In genomic region chr1:130462867-130463266, GRCm38 (mm10) we compare ENCODE assay signal across 9 mouse cellular contexts. TPM values are rescaled to one million over a fixed set of nuclear protein-coding genes. Genes with fewer than 3 reads are reported as not detected.
DNase-seq lines count a peak whose midpoint lies in the region; ATAC-seq and TF ChIP-seq lines count a peak whose summit lies in the region.
"Had no signal": no experiment of that assay in that cellular context is flagged by ENCODE, and none has a peak within 500 bp of the region (broad histone marks: within the 10 kb centered on the region; RNA-seq: fewer than 3 reads in every experiment).

No protein-coding gene starts in this region.

- DNase-seq in kidney, postnatal 0 days (ENCODE audit: low spot score), result peak; percentile 46
- no peak for DNase-seq in kidney, postnatal 4 days
- DNase-seq in R1 (ENCODE audit: low read depth, low spot score), result peak; percentile 91
- no peak for DNase-seq in embryonic facial prominence, embryonic 14.5 days (ENCODE audit: low spot score)
- no peak for DNase-seq in limb, embryonic 11.5 days (ENCODE audit: low spot score)
- DNase-seq in left cerebral cortex, postnatal 4 days, result no peak
- no peak for DNase-seq in natural killer cell, adult 2 months (ENCODE audit: low spot score in 2 of 2)

- H3K9me3 ChIP-seq in kidney, postnatal 0 days (replicated peaks; ENCODE audit: low read length), result no peaks in the 10 kb centered on the region
- H3K9me3 ChIP-seq in embryonic facial prominence, embryonic 14.5 days (ENCODE audit: control insufficient read depth, low read length), result no peaks in the 10 kb centered on the region
- no peaks in the 10 kb centered on the region for H3K9me3 ChIP-seq in limb, embryonic 11.5 days (ENCODE audit: control insufficient read depth, low read length)

- WGBS in kidney, postnatal 0 days, result 8% methylated on average over 4 of the region's 4 CpGs
- 10% methylated on average over 3 of the region's 4 CpGs for WGBS in embryonic facial prominence, embryonic 14.5 days
- WGBS in limb, embryonic 11.5 days, result 17% methylated on average over 4 of the region's 4 CpGs
- 5% methylated on average over 4 of the region's 4 CpGs for WGBS in small intestine, adult 2 months

- intact Hi-C loops in left cerebral cortex, postnatal 4 days (cut with DNase I), result no loop called here

- H3K27ac ChIP-seq in kidney, postnatal 0 days, result no peak overlapping the region
- H3K27ac ChIP-seq in embryonic facial prominence, embryonic 14.5 days (replicated peaks; ENCODE audit: low read depth, low read length), result no peak overlapping the region
- no peak overlapping the region for H3K27ac ChIP-seq in limb, embryonic 11.5 days (replicated peaks; ENCODE audit: low read depth, low read length)
- H3K27ac ChIP-seq in small intestine, adult 2 months (ENCODE audit: insufficient read depth, low read depth, low read length), result peak overlapping the region; percentile 17; the same call in 1 of the 2 replicates

- peak overlapping the region; percentile 91 for H3K4me2 ChIP-seq in kidney, postnatal 0 days (ENCODE audit: low read length)
- H3K4me2 ChIP-seq in embryonic facial prominence, embryonic 14.5 days (ENCODE audit: low read depth, low read length), result peak overlapping the region; percentile 86
- peak overlapping the region; percentile 71 for H3K4me2 ChIP-seq in limb, embryonic 11.5 days (ENCODE audit: low read depth, severe bottlenecking)

- no peaks in the 10 kb centered on the region for H3K27me3 ChIP-seq in kidney, postnatal 0 days (ENCODE audit: insufficient read depth, low read length)
- no peaks in the 10 kb centered on the region for H3K27me3 ChIP-seq in embryonic facial prominence, embryonic 14.5 days (replicated peaks; ENCODE audit: control insufficient read depth, insufficient read depth, low read length)
- no peaks in the 10 kb centered on the region for H3K27me3 ChIP-seq in limb, embryonic 11.5 days (ENCODE audit: control insufficient read depth, insufficient read depth, low read length)
- H3K27me3 ChIP-seq in small intestine, adult 2 months (ENCODE audit: control insufficient read depth, insufficient read depth, low read length), result no peaks in the 10 kb centered on the region

- TF ChIP-seq POLR2A in small intestine, adult 2 months (IDR thresholded peaks at IDR 0.05; ENCODE audit: low read depth, low read length), result no peak

- peak overlapping the region; percentile 62 for H3K4me3 ChIP-seq in kidney, postnatal 0 days (replicated peaks; ENCODE audit: low read depth, low read length)
- H3K4me3 ChIP-seq in embryonic facial prominence, embryonic 14.5 days (ENCODE audit: low read depth, low read length), result peak overlapping the region; percentile 57
- peak overlapping the region; percentile 49 for H3K4me3 ChIP-seq in limb, embryonic 11.5 days (ENCODE audit: low read depth, low read length)
- peak overlapping the region; percentile 84 for H3K4me3 ChIP-seq in small intestine, adult 2 months (ENCODE audit: low read depth, low read length)

- H3K9ac ChIP-seq in kidney, postnatal 0 days (ENCODE audit: low read depth, low read length), result peak overlapping the region; percentile 36
- H3K9ac ChIP-seq in embryonic facial prominence, embryonic 14.5 days (ENCODE audit: low read depth, low read length), result peak overlapping the region; percentile 60
- H3K9ac ChIP-seq in limb, embryonic 11.5 days (ENCODE audit: low read length), result no peak overlapping the region; the same call in none of the 2 replicates

- H3K36me3 ChIP-seq in kidney, postnatal 0 days (ENCODE audit: insufficient read depth, low read length), result no peaks in the 10 kb centered on the region
- no peaks in the 10 kb centered on the region for H3K36me3 ChIP-seq in embryonic facial prominence, embryonic 14.5 days (ENCODE audit: control insufficient read depth, insufficient read depth, low read length)
- no peaks in the 10 kb centered on the region for H3K36me3 ChIP-seq in limb, embryonic 11.5 days (ENCODE audit: control insufficient read depth, insufficient read depth, low read length)
- peaks cover 1% of the 10 kb centered on the region; the same call in 1 of the 2 replicates for H3K36me3 ChIP-seq in small intestine, adult 2 months (ENCODE audit: control insufficient read depth, insufficient read depth, low read length)

- H3K4me1 ChIP-seq in kidney, postnatal 0 days (replicated peaks; ENCODE audit: insufficient read depth, low read length), result no peaks in the 10 kb centered on the region
- H3K4me1 ChIP-seq in embryonic facial prominence, embryonic 14.5 days (ENCODE audit: control insufficient read depth, insufficient read depth, low read length), result peaks cover 5% of the 10 kb centered on the region; the same call in 1 of the 2 replicates
- no peaks in the 10 kb centered on the region for H3K4me1 ChIP-seq in limb, embryonic 11.5 days (ENCODE audit: control insufficient read depth, insufficient read depth, low read length)
- peaks cover 5% of the 10 kb centered on the region; the same call in 1 of the 2 replicates for H3K4me1 ChIP-seq in small intestine, adult 2 months (ENCODE audit: control insufficient read depth, insufficient read depth, insufficient read length, low read length)

- TF ChIP-seq CTCF in kidney, postnatal 0 days (IDR thresholded peaks at IDR 0.05; ENCODE audit: low read depth), result no peak
- TF ChIP-seq CTCF in small intestine, adult 2 months (IDR thresholded peaks at IDR 0.05; ENCODE audit: extremely low read depth, insufficient read length, insufficient replicate concordance, low read depth, low read length), result no peak

- ATAC-seq in kidney, postnatal 0 days (replicated peaks; ENCODE audit: low FRiP score, low read depth), result no peak
- peak; percentile 56 for ATAC-seq in embryonic facial prominence, embryonic 14.5 days (ENCODE audit: low read depth)
- no peak; the same call in 1 of the 2 replicates for ATAC-seq in limb, embryonic 11.5 days (ENCODE audit: insufficient number of reproducible peaks, low FRiP score, low TSS enrichment, low read depth)

RNA-seq across cellular contexts. Expression of gene Cd55, which starts 0.3 kb away (rescaled TPM):
- 11.3 and 12.3 TPM in 2 replicates for polyA plus RNA-seq in kidney, postnatal 0 days (2015; fragmentation: Nextera tagmentation; extraction: Ambion mirVana)
- polyA plus RNA-seq in embryonic facial prominence, embryonic 14.5 days (2014; fragmentation: Nextera tagmentation; extraction: Ambion mirVana), result 23.6 and 23.8 TPM in 2 replicates
- 1.4 and 1.6 TPM in 2 replicates for polyA plus RNA-seq in limb, embryonic 11.5 days (2014; fragmentation: Nextera tagmentation; extraction: Ambion mirVana)
- 11.2 and 36.8 TPM in 2 replicates for polyA plus RNA-seq in small intestine, adult 2 months (2012; rRNA removed)
- 1 to 10 TPM; 7.6 to 8.9 TPM for total RNA-seq in left cerebral cortex, postnatal 4 days (2021)

RNA-seq across cellular contexts. Expression of gene Cd55b, which starts 40.1 kb away (rescaled TPM):
- polyA plus RNA-seq in kidney, postnatal 0 days (2015; fragmentation: Nextera tagmentation; extraction: Ambion mirVana), result not detected in 2 replicates
- polyA plus RNA-seq in embryonic facial prominence, embryonic 14.5 days (2014; fragmentation: Nextera tagmentation; extraction: Ambion mirVana), result 0.38 TPM in 1 of 2 replicates, not detected in the other
- polyA plus RNA-seq in limb, embryonic 11.5 days (2014; fragmentation: Nextera tagmentation; extraction: Ambion mirVana), result not detected in 2 replicates
- 0.28 TPM in 1 of 2 replicates, not detected in the other for polyA plus RNA-seq in small intestine, adult 2 months (2012; rRNA removed)
- not detected for total RNA-seq in left cerebral cortex, postnatal 4 days (2021)
- polyA plus RNA-seq: frontal cortex, adult 2 months had no signal

Comparison
In these comparisons a context has a peak if more than half of its experiments do, and no peak if none do; other contexts are left out.
1. DNase-seq: peak in kidney, postnatal 0 days (single experiment) and R1 (single experiment); none in kidney, postnatal 4 days (0 of 2), embryonic facial prominence, embryonic 14.5 days (single experiment), limb, embryonic 11.5 days (single experiment), left cerebral cortex, postnatal 4 days (single experiment) and natural killer cell, adult 2 months (0 of 2).
2. Peak in every context shown above with its lines, with median percentiles within 50 percentile points of each other: H3K4me2 ChIP-seq and H3K4me3 ChIP-seq.